Mouse (Mus musculus) naive thymus-derived CD4-positive, alpha-beta T cell, adult 2 months (primary cell): ENCODE data around the gene Tmod3.

Experiments
- DNase-seq: peaks from one replicate; pipeline ENCODE4 v3.0.0-alpha.2; 2011; ENCODE audit warnings: low read depth

Tmod3 gene

DNA sequence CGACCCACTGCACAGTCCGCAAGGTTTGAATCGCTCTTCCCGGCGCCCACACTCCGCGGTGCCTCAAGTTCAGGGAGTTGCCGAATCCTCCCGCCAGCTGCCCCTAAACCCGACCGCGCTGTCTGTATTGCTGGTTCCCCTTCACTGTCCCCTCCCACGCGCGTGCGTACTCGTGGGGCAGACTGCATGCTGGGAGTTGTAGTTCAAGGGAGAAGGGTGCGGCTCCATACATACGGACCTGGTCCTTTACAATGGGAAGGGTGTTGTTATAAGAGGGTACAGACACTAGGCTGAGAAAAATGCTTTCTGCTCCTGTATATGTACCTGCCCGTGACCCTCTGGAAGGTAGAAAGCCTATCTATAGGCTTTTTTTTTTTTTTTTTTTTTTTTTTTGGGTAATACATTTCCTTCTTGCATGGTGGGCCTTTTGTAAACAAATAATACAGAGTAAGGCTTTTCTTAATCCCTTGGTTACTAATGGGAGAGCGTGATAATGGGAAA lies at the start of gene Tmod3:
Gene Tmod3 (minus strand): TSS at position 146 of the 501 bp plus-strand sequence.
- DNase-seq, result peak; percentile 92

DNA sequence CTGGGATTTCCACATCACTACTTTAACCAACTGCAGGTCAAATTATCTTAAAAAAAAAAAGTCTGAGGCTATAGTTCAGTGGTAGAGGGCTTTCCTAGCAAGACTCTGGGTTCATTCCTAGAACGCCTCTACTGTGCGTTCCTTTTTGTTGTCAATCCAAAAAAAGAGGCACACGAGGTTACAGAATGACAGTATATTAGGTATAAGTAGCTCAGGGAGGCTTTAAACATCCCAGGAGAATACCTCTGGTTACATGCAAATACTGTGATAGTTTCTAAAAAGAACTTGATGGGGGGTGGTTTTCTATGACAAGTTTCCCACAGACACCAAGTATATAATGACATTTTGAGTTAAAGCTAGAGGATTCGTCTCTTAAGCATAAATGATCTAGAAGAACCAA lies 48.0 kb upstream of the Tmod3 start:
- no peak for DNase-seq

DNA sequence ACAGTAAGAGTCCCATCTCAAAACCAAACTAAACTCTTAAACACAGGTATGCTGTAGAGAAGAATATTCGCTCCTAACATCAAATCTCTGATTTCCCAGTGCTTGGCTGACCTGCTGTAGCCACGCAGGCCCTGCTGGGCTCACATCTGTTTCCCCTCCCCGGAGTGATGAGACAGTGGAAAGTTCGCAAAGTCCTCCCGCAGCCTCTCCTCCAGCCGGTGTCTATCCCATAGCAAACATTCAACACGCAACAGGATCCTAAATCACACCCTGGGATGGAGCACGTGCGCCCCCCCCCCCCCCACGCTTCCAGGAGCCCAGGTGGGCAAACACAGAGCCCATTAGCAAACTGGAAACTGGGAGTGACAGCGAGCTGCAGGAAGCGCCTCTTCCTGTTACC lies 42.1 kb upstream of the Tmod3 start:
- DNase-seq, result no peak

DNA sequence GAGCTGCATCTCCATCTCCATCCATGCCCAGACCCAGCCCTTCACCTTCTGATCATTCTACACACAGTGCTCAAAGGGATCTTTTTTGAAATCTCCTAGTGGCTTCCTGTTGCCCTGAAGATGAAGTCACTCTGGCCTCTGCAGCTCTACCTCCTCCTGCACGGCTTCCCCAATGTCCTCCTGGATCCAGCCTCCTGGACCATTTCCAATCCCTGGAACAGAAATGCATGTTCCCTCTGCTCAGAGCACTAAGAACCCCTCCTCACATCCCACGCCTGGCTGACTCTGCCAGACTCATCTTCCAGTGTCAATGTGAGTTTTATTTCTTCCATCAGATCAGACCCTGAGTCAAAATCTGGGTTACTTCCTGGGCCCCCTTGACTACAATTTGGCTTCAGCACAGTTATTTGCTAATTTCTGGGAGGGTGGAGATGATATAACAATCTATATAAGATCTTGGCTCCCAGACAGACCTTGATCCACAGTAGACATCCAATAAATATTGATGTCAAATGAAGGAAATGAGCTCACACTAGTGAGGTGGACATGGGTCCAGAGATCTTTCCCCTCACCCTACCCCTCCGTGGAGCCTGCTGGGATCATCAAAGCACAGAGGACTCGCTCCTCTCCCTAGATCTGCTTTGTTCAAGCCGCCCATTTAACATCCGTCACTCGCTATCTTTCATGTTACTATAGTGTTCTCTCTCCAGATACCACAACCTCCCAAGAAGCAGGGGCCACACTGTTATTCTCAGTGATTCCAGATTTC lies 40.9 kb upstream of the Tmod3 start:
- DNase-seq, result no peak

DNA sequence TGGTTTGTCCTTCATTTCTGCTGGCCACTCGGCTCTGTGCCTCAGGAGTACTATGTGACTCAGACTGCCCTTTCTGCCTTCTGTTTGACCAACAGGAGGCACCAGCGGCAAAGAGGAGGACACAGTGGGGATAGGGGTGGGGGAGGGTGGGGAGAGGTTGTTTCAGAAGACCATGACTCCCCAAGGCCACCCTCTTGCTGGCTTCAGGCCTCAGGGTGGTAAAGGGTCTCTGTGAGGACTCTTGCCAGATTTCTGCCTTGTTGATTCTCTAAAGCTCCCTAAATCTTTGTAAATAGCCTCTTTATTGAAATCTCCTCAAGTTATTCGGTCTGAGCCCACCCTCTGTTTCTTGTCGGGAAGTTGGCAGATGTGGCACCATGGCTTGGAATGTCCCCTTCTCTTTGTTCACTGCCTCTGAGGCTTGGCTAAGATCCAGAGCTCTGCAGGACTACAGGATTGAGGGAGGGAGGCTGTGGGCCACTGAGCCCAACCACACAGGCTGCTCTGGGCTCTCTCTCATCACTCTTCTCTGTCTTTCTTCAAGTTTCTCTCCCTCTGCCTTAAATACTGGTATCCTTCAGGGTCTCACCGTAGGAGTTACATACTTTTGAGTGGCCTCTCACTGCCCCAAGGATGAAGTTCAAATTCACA lies 39.9 kb upstream of the Tmod3 start:
- no peak for DNase-seq

DNA sequence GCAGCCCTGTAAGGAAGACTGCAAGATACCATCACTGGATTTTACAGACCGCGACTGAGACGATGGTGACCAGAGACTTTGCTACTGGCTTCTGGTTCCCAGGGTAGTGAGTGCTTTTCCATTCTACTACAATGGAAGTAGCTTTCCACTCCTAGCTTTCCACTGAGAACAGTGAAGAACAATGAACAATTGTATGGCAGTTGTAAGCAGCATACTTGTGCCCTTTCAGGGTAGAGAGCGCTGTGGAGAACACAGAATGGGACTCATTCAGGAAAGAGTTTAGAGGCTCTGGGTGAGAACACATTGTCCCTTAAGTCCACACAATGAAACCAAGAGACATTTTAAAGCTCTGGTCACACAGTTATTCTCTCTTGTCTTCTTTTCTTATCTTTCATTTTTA lies 38.1 kb upstream of the Tmod3 start:
- DNase-seq, result no peak

DNA sequence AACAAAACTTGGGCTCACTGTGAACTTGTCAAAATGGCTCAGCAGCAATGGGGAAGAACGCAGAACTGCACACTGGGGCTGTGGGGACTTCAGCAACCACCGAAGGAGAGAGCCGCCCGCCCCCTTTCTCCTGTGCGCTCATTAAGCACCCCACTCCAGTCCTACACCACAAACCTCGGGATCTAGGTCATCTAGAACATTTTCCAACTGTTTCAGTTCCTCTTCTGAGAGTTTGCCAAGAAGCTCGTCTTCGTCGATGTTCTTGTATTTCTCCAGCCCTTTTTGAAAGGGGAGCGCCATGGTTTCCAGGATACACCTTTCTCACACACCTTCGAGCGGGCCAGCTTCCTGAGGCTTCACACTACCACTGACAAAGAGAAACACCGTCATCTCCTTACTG lies 37.6 kb upstream of the Tmod3 start:
- no peak for DNase-seq

DNA sequence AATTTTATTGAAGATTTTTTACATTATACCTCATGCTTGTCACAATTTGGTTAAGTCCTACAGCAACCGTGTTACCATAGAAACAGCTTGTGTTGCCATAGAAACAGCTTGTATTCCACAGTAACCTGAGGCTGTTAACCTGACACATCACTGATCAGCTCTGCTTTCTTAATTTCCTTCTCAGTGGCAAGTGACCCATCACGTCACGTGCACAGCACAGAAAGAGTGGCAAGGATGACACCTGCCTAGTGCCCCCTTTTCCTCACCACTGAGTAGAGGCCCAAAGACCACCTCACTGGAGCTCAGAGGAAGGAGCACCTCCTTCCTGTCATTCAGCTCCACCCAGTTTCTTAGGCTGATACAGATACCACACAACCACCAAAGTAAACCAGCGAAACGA lies 34.0 kb upstream of the Tmod3 start:
- no peak for DNase-seq

DNA sequence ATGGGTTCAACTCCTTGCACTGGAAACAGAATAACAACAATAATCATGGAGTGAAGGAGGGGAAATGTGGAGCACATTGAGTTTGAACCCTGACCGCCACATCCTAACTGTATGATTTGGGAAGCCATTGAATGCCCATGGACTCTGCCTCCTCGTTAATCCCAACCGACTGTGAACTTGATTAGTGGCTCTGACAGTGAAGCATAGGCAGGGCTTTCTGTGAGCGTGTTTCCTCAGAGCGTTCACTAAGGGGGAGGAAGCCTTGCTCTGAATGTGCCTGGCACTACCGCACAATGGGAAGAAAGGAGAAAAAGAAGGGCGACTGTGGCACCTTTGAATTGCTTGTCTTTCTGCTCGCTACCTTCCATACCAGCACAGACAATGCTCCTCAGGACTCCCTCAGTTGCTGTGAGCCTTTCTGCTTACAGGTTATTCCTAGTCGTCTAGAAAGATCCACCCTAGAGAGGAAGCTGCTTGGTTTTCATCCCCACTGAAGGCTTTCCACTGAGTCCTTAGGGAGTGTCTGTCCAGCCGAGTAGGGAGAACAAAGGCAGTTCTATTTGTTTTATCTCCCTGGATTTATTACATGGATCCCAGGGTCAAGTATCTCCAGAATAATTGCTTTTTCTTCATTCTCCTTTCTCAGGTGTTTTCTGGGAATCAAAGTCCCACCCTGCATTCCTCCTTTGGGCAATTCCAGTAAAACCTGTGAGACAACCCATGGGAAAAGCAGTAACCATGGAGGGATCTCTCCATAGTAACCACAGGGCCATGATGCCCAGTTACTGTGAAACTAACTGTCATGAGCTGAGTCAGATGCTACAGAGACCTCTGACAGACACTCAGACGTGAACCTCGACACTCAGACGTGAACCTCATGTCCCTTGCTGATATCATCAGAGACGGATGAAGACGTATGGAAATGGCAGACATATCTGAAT lies 30.7 kb upstream of the Tmod3 start:
- no peak for DNase-seq

DNA sequence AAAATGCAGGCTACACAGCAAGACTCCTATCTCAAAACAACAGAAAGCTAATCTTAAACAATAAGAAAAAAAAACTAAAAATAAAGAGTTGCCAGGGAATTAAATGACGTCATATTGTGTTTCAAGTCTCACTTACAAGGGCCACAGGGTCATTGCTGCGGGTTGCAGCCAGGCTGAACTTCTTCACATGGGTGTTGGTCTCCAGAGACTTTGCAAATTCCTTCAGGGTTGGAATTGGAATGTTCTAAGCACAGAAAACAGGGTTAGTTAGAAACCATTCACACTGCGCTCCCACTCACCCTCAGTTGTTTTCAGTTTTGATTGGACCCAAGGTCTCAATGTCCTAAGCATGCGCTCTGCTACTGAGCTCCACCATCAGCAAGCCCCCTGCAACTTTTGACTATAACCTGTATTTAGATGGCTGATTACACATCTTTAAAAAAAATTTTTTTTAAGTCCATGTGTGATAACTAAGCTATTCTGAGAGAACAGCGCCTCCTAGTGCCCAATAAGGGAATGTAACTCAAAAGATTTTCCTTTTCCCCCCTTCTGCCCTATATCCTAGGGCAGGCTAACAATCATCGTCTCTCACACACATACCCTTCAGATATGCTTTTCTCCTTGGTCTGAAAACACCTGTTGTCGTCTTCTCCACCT lies 22.4 kb upstream of the Tmod3 start:
- peak; percentile 75 for DNase-seq

DNA sequence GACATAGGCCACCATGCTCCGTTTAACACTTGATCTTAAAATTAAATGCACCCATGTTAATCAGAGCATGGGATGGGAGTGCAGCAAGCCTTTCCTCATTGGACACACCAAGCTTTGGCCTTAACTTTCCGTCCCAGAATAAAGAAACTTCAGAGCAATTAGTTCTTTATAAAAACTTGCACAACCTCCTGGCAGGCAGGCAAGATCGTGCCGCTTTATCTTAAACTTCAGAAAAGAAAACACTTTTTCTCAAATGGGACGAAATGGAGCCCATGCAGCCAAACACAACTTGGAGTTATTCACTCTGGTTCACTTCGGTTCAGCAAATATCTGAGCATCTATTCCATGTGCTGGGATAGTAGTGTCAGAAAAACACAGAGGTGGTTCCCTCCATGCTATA lies 19.9 kb upstream of the Tmod3 start:
- DNase-seq, result no peak

DNA sequence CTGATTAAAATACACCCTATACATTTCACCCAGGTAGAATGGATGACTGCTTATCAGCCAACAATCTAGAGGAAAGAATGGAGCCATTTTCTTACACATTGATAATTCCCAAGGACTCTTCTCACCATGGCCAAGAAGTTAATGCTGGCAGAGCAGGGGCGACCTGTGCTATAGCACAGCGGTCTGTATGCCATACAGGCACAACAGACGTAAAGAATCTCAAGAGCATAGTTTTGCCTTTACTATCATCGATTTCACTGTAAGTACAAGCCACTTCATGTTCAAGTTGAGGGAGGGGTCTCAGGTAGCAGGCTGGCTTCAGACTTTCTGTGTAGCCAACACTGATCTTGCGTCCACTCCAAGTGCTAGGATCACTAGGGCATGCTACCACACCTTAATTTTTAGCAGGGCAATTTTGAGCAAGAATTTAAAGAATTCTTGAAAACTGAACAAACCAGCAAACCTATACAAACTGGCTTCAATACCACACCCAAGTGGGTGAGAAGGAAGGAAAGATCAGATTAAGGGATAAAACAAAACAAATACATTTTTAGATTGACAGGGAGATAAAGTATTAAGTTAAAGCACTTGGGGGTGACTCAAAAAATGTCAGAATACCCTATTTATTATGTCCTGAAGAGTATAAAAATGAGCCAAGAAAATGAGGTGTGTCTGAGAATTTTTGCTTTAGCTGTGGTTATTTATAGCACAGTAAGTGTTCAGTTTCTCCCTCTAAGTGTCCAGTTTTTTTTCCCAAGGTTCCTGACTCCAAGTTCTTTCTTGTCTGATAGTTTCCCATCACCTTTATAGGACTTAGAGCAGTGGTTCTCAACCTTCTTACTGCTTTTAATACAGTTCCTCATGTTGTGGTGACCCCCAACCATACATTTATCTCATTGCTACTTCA lies 11.8 kb upstream of the Tmod3 start:
- no peak for DNase-seq

DNA sequence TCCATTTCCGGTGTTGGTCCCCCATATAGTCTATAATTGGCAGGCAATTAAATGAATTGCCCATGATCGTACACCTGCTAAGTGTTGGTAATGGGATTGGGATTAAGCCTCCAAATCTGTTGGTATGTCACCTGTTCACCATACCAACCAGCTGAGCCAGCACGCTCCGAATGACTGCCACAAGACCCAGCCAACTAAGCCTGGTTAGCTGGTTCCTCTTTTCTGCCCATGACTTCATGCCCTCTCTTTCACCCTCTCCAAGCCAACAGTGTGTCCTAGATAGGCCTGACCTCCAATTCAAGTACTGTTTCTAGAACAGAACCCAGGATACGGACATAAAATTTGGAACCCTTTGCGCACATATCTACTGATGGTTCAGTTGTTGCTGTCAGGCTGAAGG lies 8.9 kb upstream of the Tmod3 start:
- DNase-seq, result no peak

DNA sequence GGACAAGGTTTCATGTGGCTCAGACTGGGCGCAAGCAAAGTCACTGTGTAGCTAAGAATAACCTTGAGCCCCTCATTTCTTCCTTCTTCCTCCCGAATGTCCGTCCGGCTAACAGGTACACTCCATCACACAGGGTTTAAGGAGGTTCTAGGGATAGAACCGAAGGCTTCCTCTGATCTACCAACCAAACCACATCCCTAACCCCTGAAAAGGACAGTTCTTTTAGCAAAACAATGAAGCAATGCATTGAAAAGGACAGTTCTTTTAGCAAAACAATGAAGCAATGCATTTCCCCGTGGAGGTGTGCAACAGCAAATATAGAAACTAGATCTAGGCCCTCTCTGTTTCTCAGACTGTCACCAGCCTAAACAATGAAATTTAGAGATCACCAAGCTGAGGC lies 5.4 kb upstream of the Tmod3 start:
- no peak for DNase-seq

DNA sequence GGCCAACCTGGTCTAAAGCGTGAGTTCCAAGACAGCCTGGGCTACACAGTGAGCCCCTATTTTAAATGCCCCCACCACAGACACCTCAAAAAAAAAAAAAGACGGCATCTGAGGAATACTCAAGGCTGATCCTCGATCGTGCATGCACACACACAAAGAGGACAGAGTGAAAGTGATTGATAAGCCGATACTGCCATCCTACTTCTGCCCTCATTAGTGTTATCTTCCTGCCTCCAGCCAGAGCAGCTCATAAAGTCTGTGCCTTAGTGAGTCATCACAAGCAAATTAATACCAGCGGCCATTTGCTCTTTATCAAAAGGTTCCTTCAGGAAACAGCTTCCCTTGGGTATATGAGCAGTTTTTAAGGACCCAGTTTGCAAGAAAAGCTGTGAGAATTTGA lies 4.2 kb upstream of the Tmod3 start:
- no peak for DNase-seq

DNA sequence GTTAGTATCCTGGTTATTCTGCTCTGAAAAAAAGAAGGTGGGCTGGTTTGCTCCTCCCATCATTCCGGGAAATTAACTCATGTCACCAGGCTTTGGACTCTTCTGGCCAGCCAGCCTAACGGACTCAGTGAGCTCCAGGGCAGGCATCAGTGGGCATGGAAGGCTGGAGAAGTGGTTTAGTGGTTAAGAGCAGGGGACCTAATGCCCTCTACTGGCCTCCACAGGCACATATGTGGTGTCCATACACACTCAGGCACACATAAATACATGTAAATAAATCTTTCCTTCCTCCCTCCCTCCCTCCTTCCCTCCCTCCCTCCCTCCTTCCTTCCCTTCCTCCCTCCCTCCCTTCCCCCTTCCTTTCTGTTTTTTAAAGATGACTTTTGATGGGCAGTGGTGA lies 3.7 kb upstream of the Tmod3 start:
- no peak for DNase-seq

DNA sequence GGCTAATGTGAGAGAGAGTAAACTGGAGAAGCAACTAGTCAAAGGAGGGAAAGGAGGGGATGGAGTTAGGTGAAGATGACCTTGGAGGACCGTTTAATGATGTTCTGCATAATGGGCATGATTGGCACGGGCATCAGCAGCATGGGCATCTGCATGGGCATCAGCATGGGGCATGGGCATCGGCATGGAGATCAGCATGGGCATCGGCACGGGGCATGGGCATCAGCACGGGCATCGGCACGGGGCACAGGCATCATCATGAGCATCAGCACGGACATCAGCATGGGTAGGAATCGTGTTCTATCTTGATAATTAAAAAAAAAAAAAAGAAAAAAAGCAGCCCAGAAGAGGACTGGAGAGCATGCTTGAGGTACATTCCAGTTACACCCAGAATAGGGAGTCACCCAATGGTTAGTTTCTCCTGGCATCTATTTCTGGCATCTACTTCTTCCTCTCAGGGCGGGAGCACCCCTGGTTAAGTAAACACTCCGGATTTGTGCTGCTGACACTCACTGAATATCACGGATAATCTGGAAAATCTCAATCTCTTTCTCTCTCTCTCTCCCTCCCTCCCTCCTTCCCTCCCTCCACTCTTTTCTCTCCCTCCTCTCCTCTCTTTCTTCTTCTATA lies 1.7 kb upstream of the Tmod3 start:
- no peak for DNase-seq

DNA sequence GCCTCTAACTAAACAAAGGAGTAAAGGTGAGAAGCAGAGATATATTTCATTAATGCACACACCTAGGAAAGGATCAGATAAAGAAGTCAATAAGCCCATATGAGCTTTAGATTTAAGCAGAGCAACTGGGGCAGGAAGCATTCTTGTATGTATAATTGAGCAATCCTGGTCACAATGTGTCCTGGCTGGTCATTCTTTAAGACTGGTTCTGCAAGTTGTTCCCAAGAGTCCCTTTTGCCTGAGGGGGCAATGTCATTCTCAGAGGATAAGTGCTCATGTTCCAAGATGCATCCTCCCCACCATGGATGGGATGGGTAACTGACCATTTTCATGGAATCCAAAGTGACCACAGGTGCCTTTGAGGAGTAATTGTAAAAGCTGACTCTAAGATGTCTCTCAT lies 896 bp upstream of the Tmod3 start:
- no peak for DNase-seq

DNA sequence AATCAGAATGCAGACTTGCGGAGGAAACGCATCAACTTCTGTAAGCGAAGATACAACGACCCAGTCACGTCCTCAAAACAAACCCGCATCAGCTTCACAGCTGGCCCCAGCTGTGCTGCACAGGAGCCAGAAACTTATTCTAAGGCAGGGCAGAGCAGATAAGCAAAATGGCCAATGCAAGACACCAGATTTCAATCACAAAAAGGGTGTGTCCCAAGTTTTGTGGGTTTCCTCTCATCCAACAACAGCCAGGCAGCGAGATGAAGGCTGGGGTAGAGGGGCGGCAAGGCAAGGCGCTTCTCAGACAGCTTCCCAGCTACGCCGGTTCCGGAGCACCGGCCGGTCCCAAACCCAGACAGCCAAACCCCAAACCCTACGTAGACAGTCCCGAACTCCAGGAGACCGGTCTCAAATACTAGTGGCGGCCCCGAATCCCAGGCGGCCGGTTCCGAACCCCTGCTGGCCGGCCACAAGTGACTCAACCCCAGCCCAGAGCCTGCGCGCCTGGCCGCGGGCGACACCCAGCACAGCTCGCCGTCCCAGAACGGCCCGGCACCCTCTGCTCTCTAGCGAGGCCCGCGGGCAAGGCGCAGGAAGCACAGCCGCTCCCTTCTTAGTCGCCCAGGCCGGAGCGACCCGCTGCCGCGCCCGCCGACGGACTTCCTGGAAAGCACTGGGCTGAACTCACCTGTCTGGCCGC lies 495 bp downstream of the Tmod3 start:
- DNase-seq, result peak; percentile 69

DNA sequence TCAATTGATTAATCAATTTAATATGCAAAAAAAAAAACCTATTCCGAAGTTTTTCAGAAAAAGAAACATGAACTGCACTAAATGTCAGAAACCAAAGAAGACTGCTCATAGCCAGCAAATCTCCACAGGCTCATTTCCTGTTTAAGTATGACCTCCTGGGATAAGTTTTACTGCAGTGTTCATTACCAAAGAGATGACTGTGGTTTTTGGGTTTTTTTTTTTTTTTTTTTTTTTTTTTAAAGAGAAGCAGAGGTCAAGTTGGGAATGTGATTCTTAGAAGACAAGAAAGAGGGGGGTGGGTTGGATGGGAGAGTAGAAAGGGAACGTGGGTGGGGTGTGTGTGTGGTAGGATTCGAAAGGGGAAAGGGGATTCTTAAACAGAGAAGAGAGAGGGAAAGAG lies 1.1 kb downstream of the Tmod3 start:
- DNase-seq, result no peak
